Mouse (Mus musculus) C2C12 (cell line): ENCODE results near the gene Ptpro. TPM values are rescaled to one million over a fixed set of nuclear protein-coding genes. Genes with fewer than 3 reads are reported as not detected.
"Not testable (repeated sequence)": the region's sequence is repeated elsewhere in the genome, so short reads cannot be mapped to it uniquely, and the experiment has no call there.

Experiments used
- H3K27me3 ChIP-seq: one replicate; pipeline ENCODE4 v1.6.1; 2011; ENCODE audit not compliant: control insufficient read depth, insufficient read depth, insufficient read length
- H3K36me3 ChIP-seq: one replicate; pipeline ENCODE4 v1.6.1; 2011; ENCODE audit not compliant: control insufficient read depth, insufficient read depth
- H3K4me3 ChIP-seq: one replicate; pipeline ENCODE4 v1.5.1; 2011; ENCODE audit warnings: mild to moderate bottlenecking, control low read depth; ENCODE audit not compliant: poor library complexity, insufficient read depth, severe bottlenecking
- H3K79me2 ChIP-seq: one replicate; pipeline ENCODE4 v1.6.1; 2011; ENCODE audit not compliant: control insufficient read depth, insufficient read depth
- H3K79me3 ChIP-seq: one replicate; pipeline ENCODE4 v1.6.1; 2011; ENCODE audit warnings: low read depth, control low read depth
- H3ac ChIP-seq: one replicate; pipeline ENCODE3; 2011; ENCODE audit warnings: low read depth; ENCODE audit not compliant: control insufficient read depth, insufficient read length
- CEBPB ChIP-seq: IDR thresholded peaks from one replicate; pipeline ENCODE4 v1.6.1; 2011; ENCODE audit warnings: low read depth, mild to moderate bottlenecking, control low read depth, moderate library complexity
- CTCF ChIP-seq: IDR thresholded peaks from one replicate; pipeline ENCODE4 v1.5.1; 2011; ENCODE audit not compliant: control insufficient read depth, insufficient read depth, insufficient read length
- FOSL1 ChIP-seq: IDR thresholded peaks from one replicate; pipeline ENCODE4 v1.8.0; 2011; ENCODE audit warnings: mild to moderate bottlenecking, low read length; ENCODE audit not compliant: poor library complexity, insufficient read depth, severe bottlenecking
- MAX ChIP-seq: IDR thresholded peaks from one replicate; pipeline ENCODE4 v1.6.1; 2011; ENCODE audit warnings: mild to moderate bottlenecking, control low read depth
- MYOD1 ChIP-seq: IDR thresholded peaks from one replicate; pipeline ENCODE4 v1.6.1; 2011; ENCODE audit warnings: low read depth; ENCODE audit not compliant: control insufficient read depth, insufficient read length
- MYOG ChIP-seq: IDR thresholded peaks from one replicate; pipeline ENCODE4 v1.6.1; 2011; ENCODE audit not compliant: control insufficient read depth, insufficient read length; ENCODE audit errors: extremely low read depth
- USF1 ChIP-seq: IDR thresholded peaks from one replicate; pipeline ENCODE4 v1.6.1; 2011; ENCODE audit warnings: low read depth, mild to moderate bottlenecking, control low read depth, moderate library complexity
- polyA plus RNA-seq: library from polyadenylated mRNA; unstranded; fragments of >200 nt; fragmentation: generic; extraction: Trizol; gene quantifications from one replicate; pipeline ENCODE4 v1.2.1, GENCODE M21; 2012; ENCODE audit warnings: missing spikeins

Ptpro gene
- polyA plus RNA-seq, 1 experiment, result not detected

- no peaks in the 10 kb centered on the region for H3K79me3 ChIP-seq
- H3ac ChIP-seq, result no peak overlapping the region
- no peak overlapping the region for H3K4me3 ChIP-seq
- H3K79me2 ChIP-seq, result no peaks in the 10 kb centered on the region
- TF ChIP-seq USF1 (no peak), MYOG (no peak), MYOD1 (no peak), CTCF (no peak), FOSL1 (no peak), MAX (no peak), CEBPB (no peak)
- H3K27me3 ChIP-seq, result no peaks in the 10 kb centered on the region
- peaks cover under 1% of the 10 kb centered on the region for H3K36me3 ChIP-seq
Observed at GRCm38 (mm10) chr6:137470901-137471598, 218.9 kb downstream of the Ptpro start.

GRCm38 (mm10) chr6:137472129-137472528, 220.0 kb downstream of the Ptpro start:
- no peak overlapping the region for H3ac ChIP-seq
- H3K79me2 ChIP-seq, result no peaks in the 10 kb centered on the region
- no peaks in the 10 kb centered on the region for H3K27me3 ChIP-seq
- no peaks in the 10 kb centered on the region for H3K79me3 ChIP-seq
- peaks cover 11% of the 10 kb centered on the region for H3K36me3 ChIP-seq
- H3K4me3 ChIP-seq, result no peak overlapping the region
- TF ChIP-seq MAX, result no peak
- TF ChIP-seq FOSL1, result no peak
- TF ChIP-seq MYOG, result no peak
- no peak for TF ChIP-seq CTCF

- H3K79me3 ChIP-seq, result no peaks in the 10 kb centered on the region
- H3K4me3 ChIP-seq, result no peak overlapping the region
- peaks cover 24% of the 10 kb centered on the region for H3K36me3 ChIP-seq
- H3K27me3 ChIP-seq, result no peaks in the 10 kb centered on the region
- H3K79me2 ChIP-seq, result no peaks in the 10 kb centered on the region
- no peak overlapping the region for H3ac ChIP-seq
- TF ChIP-seq MYOD1, result no peak
- no peak for TF ChIP-seq CTCF
- TF ChIP-seq MYOG, result no peak
- TF ChIP-seq USF1, result no peak
- TF ChIP-seq MAX, result no peak
- TF ChIP-seq FOSL1, result no peak
- no peak for TF ChIP-seq CEBPB
Observed at GRCm38 (mm10) chr6:137473433-137473832, 221.3 kb downstream of the Ptpro start.

- H3K36me3 ChIP-seq, result peaks cover 46% of the 10 kb centered on the region
- H3K79me2 ChIP-seq, H3ac ChIP-seq, H3K4me3 ChIP-seq, H3K79me3 ChIP-seq, H3K27me3 ChIP-seq: not testable (repeated sequence)
Observed at GRCm38 (mm10) chr6:137475695-137476094, 223.6 kb downstream of the Ptpro start.

GRCm38 (mm10) chr6:137482891-137483290, 230.8 kb downstream of the Ptpro start:
- H3K79me3 ChIP-seq, result no peaks in the 10 kb centered on the region
- TF ChIP-seq CEBPB (no peak), USF1 (no peak), MAX (no peak), CTCF (no peak)
- no peak overlapping the region for H3ac ChIP-seq
- H3K4me3 ChIP-seq, result no peak overlapping the region
- peaks cover 5% of the 10 kb centered on the region for H3K79me2 ChIP-seq
- no peaks in the 10 kb centered on the region for H3K27me3 ChIP-seq
- H3K36me3 ChIP-seq, result peaks cover 84% of the 10 kb centered on the region

GRCm38 (mm10) chr6:137487443-137487842, 235.3 kb downstream of the Ptpro start:
- H3ac ChIP-seq, result no peak overlapping the region
- H3K79me3 ChIP-seq, result no peaks in the 10 kb centered on the region
- H3K27me3 ChIP-seq, result no peaks in the 10 kb centered on the region
- H3K79me2 ChIP-seq, result peaks cover 17% of the 10 kb centered on the region
- no peak overlapping the region for H3K4me3 ChIP-seq
- peaks cover 85% of the 10 kb centered on the region for H3K36me3 ChIP-seq
- TF ChIP-seq CEBPB (no peak), MYOD1 (no peak), CTCF (no peak), MYOG (no peak), FOSL1 (no peak), USF1 (no peak), MAX (no peak)
